Mouse (Mus musculus) CH12.LX (cell line): ENCODE measurements around the gene Map2.

Experiments used
- CTCF ChIP-seq, 2 experiments: IDR thresholded peaks in 1 of 2; conservative IDR thresholded peaks in 1 of 2; 2 replicates each; pipeline ENCODE4 v1.5.1; 2011 to 2012; ENCODE audit warnings: low read depth in 2 of 2, low read length in 2 of 2, improper control_type of control experiment in 1 of 2, inconsistent platforms in 1 of 2, mild to moderate bottlenecking in 1 of 2, moderate library complexity in 1 of 2
- E2F4 ChIP-seq: IDR thresholded peaks from 2 replicates; pipeline ENCODE4 v1.6.1; 2011; ENCODE audit warnings: low read depth, low read length, improper control_type of control experiment; ENCODE audit not compliant: insufficient replicate concordance
- EP300 ChIP-seq: IDR thresholded peaks from 2 replicates; pipeline ENCODE4 v1.6.1; 2011; ENCODE audit warnings: low read length, improper control_type of control experiment
- MAFK ChIP-seq: IDR thresholded peaks from 2 replicates; pipeline ENCODE4 v1.6.1; 2011; ENCODE audit warnings: low read length, improper control_type of control experiment; ENCODE audit not compliant: insufficient replicate concordance
- MAX ChIP-seq: IDR thresholded peaks from 2 replicates; pipeline ENCODE4 v1.6.1; 2011; ENCODE audit warnings: low read length, improper control_type of control experiment
- MEF2A ChIP-seq: IDR thresholded peaks from 2 replicates; pipeline ENCODE4 v1.6.1; 2014; ENCODE audit warnings: low read depth, mild to moderate bottlenecking, inconsistent platforms, low read length, improper control_type of control experiment, borderline replicate concordance
- POLR2A ChIP-seq: IDR thresholded peaks from 2 replicates; pipeline ENCODE4 v1.6.1; 2011; ENCODE audit warnings: low read depth, mild to moderate bottlenecking, improper control_type of control experiment, low read length
- SIN3A ChIP-seq: IDR thresholded peaks from 2 replicates; pipeline ENCODE4 v1.6.1; 2012; ENCODE audit warnings: low read length, improper control_type of control experiment, inconsistent platforms
- TBP ChIP-seq: conservative IDR thresholded peaks from 2 replicates; pipeline ENCODE4 v1.6.1; 2011; ENCODE audit warnings: low read depth, low read length, improper control_type of control experiment
- TCF12 ChIP-seq: IDR thresholded peaks from 2 replicates; pipeline ENCODE4 v1.6.1; 2014; ENCODE audit warnings: low read depth, mild to moderate bottlenecking, inconsistent platforms, low read length, improper control_type of control experiment
- USF2 ChIP-seq: conservative IDR thresholded peaks from 2 replicates; pipeline ENCODE4 v1.6.1; 2011; ENCODE audit warnings: low read depth, low read length, improper control_type of control experiment
- ZC3H11A ChIP-seq: IDR thresholded peaks from 2 replicates; pipeline ENCODE4 v1.6.1; 2012; ENCODE audit warnings: low read depth, mild to moderate bottlenecking, inconsistent platforms, low read length, improper control_type of control experiment

DNA sequence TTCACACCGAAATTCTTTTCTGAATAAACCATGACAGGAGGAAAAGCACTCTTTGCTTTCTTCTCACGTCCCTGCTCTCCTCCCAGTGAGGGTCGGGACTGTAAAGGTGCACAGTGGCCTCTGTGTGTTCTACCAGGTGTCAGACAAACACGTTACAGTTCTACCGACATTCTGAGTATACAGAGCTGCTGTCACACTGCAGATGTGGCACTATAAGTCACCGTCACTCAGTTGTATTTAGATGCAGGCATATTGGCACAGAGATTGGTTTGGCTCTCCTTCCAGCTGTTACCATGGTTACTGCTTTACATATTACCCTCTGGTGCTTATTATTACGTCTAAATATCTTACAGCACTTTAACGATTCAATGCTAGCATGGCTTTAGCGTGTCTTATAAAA lies 188.2 kb downstream of the Map2 start:
- TF ChIP-seq ZC3H11A: no peak
- no peak for TF ChIP-seq E2F4
- TF ChIP-seq POLR2A: no peak
- no peak for TF ChIP-seq TCF12
- TF ChIP-seq MAFK: no peak
- TF ChIP-seq CTCF (conservative IDR thresholded peaks at IDR 0.05 in 1 of 2, IDR thresholded peaks at IDR 0.05 in 1 of 2; ENCODE audit: low read depth in 2 of 2, low read length in 2 of 2): no peak
- TF ChIP-seq SIN3A: no peak
- TF ChIP-seq MEF2A: no peak
- TF ChIP-seq USF2: no peak
- TF ChIP-seq TBP: no peak
- no peak for TF ChIP-seq MAX
- TF ChIP-seq EP300: no peak
